Mouse (Mus musculus): Measurements from ENCODE around the gene Wdr75. TPM values are rescaled to one million over a fixed set of nuclear protein-coding genes. Genes with fewer than 3 reads are reported as not detected.
A peak's percentile ranks its signal among the peaks of the same experiment; 100 is the strongest.

Gene Wdr75
- polyA plus RNA-seq, 1 experiment: 45.5 TPM

GRCm38 (mm10) chr1:45830453-45831206 lies 35.7 kb downstream of the Wdr75 start:
- WGBS: 71% methylated on average over 8 of the region's 8 CpGs
- TF ChIP-seq POLR2A (IDR thresholded peaks at IDR 0.05; ENCODE audit: borderline replicate concordance, extremely low read depth, low read depth, low read length) (no peak), CTCF (IDR thresholded peaks at IDR 0.05; ENCODE audit: insufficient read depth, low read length) (no peak)
- DNase-seq: no peak
- no peak overlapping the region for H3K4me3 ChIP-seq (replicated peaks; ENCODE audit: extremely low read depth, low read depth, low read length)
- H3K4me1 ChIP-seq (ENCODE audit: control insufficient read depth, insufficient read depth, low read length): no peaks in the 10 kb centered on the region

- 79% methylated on average over 4 of the region's 4 CpGs for WGBS
- TF ChIP-seq POLR2A (IDR thresholded peaks at IDR 0.05; ENCODE audit: borderline replicate concordance, extremely low read depth, low read depth, low read length) (no peak), CTCF (IDR thresholded peaks at IDR 0.05; ENCODE audit: insufficient read depth, low read length) (no peak)
These were observed 40.5 kb downstream of the Wdr75 start for GRCm38 (mm10) chr1:45835362-45836063.

DNA sequence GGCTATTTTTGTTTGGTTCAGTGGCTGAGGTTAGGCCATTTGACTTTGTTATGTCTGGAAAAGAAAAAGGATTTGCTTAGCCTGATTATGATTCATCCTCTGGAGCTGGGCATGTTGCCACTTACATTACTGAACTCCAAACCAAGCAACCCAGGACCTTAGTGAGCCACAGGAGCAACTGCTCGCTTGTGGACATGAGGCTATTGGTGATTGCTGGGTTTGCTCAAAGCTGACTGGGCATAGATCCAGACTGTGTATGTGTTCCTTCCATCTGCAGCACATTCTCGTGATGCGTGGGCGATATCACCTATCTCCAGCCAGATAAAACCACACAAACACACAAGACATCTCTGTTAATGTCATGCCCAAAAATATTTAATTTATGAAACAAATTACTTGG lies 42.8 kb downstream of the Wdr75 start:
- no peak for TF ChIP-seq CTCF (IDR thresholded peaks at IDR 0.05; ENCODE audit: insufficient read depth, low read length)
- TF ChIP-seq POLR2A (IDR thresholded peaks at IDR 0.05; ENCODE audit: borderline replicate concordance, extremely low read depth, low read depth, low read length): no peak
- no peaks in the 10 kb centered on the region for H3K4me1 ChIP-seq (ENCODE audit: control insufficient read depth, insufficient read depth, low read length)
- WGBS: 44% methylated on average over 4 of the region's 4 CpGs
- H3K4me3 ChIP-seq (replicated peaks; ENCODE audit: extremely low read depth, low read depth, low read length): no peak overlapping the region
- peak; percentile 8 for DNase-seq

More at GRCm38 (mm10) chr1:45835362-45836063, 40.5 kb downstream of the Wdr75 start:
- no peaks in the 10 kb centered on the region for H3K4me1 ChIP-seq (ENCODE audit: control insufficient read depth, insufficient read depth, low read length)
- no peak for DNase-seq
- no peak overlapping the region for H3K4me3 ChIP-seq (replicated peaks; ENCODE audit: extremely low read depth, low read depth, low read length)

- no peak for DNase-seq
These were observed 43.3 kb downstream of the Wdr75 start for GRCm38 (mm10) chr1:45838271-45838670.

GRCm38 (mm10) chr1:45845466-45845865 lies 50.5 kb downstream of the Wdr75 start:
- Histone ChIP-seq H3K4me1 (ENCODE audit: control insufficient read depth, insufficient read depth, low read length) (no peaks in the 10 kb centered on the region), H3K4me3 (replicated peaks; ENCODE audit: extremely low read depth, low read depth, low read length) (no peak overlapping the region)
- WGBS: 77% methylated on average over 1 of the region's 1 CpGs
- DNase-seq: no peak
- TF ChIP-seq CTCF (IDR thresholded peaks at IDR 0.05; ENCODE audit: insufficient read depth, low read length) (no peak), POLR2A (IDR thresholded peaks at IDR 0.05; ENCODE audit: borderline replicate concordance, extremely low read depth, low read depth, low read length) (no peak)

More at GRCm38 (mm10) chr1:45838271-45838670, 43.3 kb downstream of the Wdr75 start:
- H3K4me1 ChIP-seq (ENCODE audit: control insufficient read depth, insufficient read depth, low read length): no peaks in the 10 kb centered on the region
- no peak for TF ChIP-seq CTCF (IDR thresholded peaks at IDR 0.05; ENCODE audit: insufficient read depth, low read length)
- TF ChIP-seq POLR2A (IDR thresholded peaks at IDR 0.05; ENCODE audit: borderline replicate concordance, extremely low read depth, low read depth, low read length): no peak
- no peak overlapping the region for H3K4me3 ChIP-seq (replicated peaks; ENCODE audit: extremely low read depth, low read depth, low read length)

DNA sequence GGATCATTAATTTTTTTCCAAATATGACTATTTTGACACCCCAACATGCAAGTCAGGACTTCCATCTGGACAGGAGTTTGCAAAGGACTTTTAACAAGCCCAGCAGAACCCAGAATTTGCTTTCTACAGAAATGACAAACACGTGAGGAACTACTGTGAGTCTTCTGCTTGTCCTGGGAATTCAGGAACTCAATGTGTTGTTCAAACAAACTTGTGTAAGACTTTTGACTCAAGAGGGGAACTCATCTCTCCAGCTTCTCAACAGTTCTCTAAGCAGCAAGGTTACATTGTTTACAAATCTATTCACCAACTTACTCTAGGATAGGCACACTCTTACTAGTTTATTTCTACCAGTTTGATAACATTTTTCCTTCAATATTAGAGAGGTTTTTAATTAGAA lies 63.1 kb downstream of the Wdr75 start:
- no peak for DNase-seq
- whole genome bisulfite sequencing: 44% methylated on average over 1 of the region's 1 CpGs
- Histone ChIP-seq H3K4me1 (ENCODE audit: control insufficient read depth, insufficient read depth, low read length) (peaks cover 4% of the 10 kb centered on the region), H3K4me3 (replicated peaks; ENCODE audit: extremely low read depth, low read depth, low read length) (no peak overlapping the region)
- no peak for TF ChIP-seq POLR2A (IDR thresholded peaks at IDR 0.05; ENCODE audit: borderline replicate concordance, extremely low read depth, low read depth, low read length)
- TF ChIP-seq CTCF (IDR thresholded peaks at IDR 0.05; ENCODE audit: insufficient read depth, low read length): no peak

DNA sequence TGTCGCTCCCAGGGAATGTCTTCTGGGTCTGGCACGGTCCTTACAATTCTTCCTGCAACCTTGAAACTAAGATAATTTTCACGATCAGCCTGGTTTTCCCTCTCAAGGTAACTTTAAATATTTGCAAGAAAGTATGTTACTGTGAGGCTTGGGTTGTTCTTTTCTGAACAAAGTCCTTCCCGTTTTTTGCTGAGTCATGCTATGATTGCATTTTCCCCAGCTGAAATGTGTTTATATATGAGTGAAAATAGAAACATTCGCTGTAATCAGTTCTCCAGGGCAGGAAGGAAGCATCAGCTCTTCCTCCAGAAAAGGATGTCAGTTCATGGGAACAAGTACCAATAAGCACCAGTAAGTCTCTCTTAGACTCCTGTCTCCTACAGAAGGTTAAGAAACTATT lies 65.4 kb downstream of the Wdr75 start:
- DNase-seq: no peak
- Histone ChIP-seq H3K4me3 (replicated peaks; ENCODE audit: extremely low read depth, low read depth, low read length) (no peak overlapping the region), H3K4me1 (ENCODE audit: control insufficient read depth, insufficient read depth, low read length) (peaks cover 9% of the 10 kb centered on the region)
- TF ChIP-seq POLR2A (IDR thresholded peaks at IDR 0.05; ENCODE audit: borderline replicate concordance, extremely low read depth, low read depth, low read length) (no peak), CTCF (IDR thresholded peaks at IDR 0.05; ENCODE audit: insufficient read depth, low read length) (no peak)
- 12% methylated on average over 5 of the region's 5 CpGs for WGBS

DNA sequence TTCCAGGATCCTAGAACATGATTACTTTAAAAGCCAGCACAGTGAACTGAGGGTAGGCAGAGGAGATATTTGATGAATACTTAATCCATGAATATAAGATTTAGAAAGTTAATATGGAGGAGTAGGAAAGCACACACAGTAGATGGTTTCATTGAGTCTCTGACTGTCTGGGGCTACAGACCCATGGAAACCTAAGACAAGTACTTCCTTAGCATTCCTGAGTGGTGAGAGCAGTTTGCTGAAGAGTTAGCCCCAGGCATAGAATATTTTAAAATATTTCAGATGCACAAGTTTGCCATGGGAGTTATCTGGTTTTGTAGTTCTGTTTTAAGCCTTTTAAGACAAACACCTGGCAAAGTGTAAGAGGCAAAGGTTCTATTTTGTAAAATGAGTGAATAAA lies 66.2 kb downstream of the Wdr75 start:
- Histone ChIP-seq H3K4me1 (ENCODE audit: control insufficient read depth, insufficient read depth, low read length) (peaks cover 15% of the 10 kb centered on the region), H3K4me3 (replicated peaks; ENCODE audit: extremely low read depth, low read depth, low read length) (no peak overlapping the region)
- no peak for DNase-seq
- no peak for TF ChIP-seq POLR2A (IDR thresholded peaks at IDR 0.05; ENCODE audit: borderline replicate concordance, extremely low read depth, low read depth, low read length)
- no peak for TF ChIP-seq CTCF (IDR thresholded peaks at IDR 0.05; ENCODE audit: insufficient read depth, low read length)

GRCm38 (mm10) chr1:45863641-45864040 lies 68.7 kb downstream of the Wdr75 start:
- DNase-seq: no peak
- 75% methylated on average over 3 of the region's 3 CpGs for WGBS
- TF ChIP-seq CTCF (IDR thresholded peaks at IDR 0.05; ENCODE audit: insufficient read depth, low read length): no peak
- no peak for TF ChIP-seq POLR2A (IDR thresholded peaks at IDR 0.05; ENCODE audit: borderline replicate concordance, extremely low read depth, low read depth, low read length)
- H3K4me3 ChIP-seq (replicated peaks; ENCODE audit: extremely low read depth, low read depth, low read length): no peak overlapping the region
- H3K4me1 ChIP-seq (ENCODE audit: control insufficient read depth, insufficient read depth, low read length): peaks cover 20% of the 10 kb centered on the region

DNA sequence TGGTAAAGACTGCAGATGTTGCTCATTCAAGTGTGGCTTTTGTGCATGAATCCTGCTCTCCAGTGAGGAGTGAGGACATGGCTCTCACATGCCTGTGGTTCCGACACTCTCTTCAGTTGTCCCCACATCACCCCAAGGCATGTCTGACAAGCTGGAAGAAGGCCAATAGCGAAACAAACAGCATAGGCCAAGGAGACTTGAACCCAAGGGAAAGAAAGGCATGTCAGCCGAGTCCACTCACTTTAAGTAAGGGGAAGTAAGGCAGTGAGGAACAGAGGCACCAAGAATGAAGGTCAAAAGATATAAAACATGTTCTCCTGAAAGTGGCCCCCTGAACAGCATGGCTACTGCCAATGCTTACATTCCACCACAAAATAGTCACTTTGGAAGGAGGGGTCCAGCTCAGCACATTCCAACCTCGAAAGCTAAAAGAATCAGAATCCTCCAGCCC lies 69.6 kb downstream of the Wdr75 start:
- Histone ChIP-seq H3K4me1 (ENCODE audit: control insufficient read depth, insufficient read depth, low read length) (peaks cover 20% of the 10 kb centered on the region), H3K4me3 (replicated peaks; ENCODE audit: extremely low read depth, low read depth, low read length) (no peak overlapping the region)
- no peak for TF ChIP-seq POLR2A (IDR thresholded peaks at IDR 0.05; ENCODE audit: borderline replicate concordance, extremely low read depth, low read depth, low read length)
- no peak for TF ChIP-seq CTCF (IDR thresholded peaks at IDR 0.05; ENCODE audit: insufficient read depth, low read length)
- DNase-seq: no peak
- 40% methylated on average over 4 of the region's 4 CpGs for WGBS

All from lung, adult 2 months (tissue).